Mouse (Mus musculus) heart, embryonic 10.5 days (tissue): ENCODE measurements at regions not wholly inside any gene's neighbourhood (a gene's known extent, or its start where the extent isn't known, plus 50 kb on each side); places are given as distances from the start of the nearest gene placed in this dataset.
"Not testable (repeated sequence)": the region's sequence is repeated elsewhere in the genome, so short reads cannot be mapped to it uniquely, and the experiment has no call there.

ENCODE experiments used
- DNase-seq: peaks from one replicate; pipeline ENCODE4 v3.0.0-alpha.2; 2017; ENCODE audit warnings: low spot score
- H3K27ac ChIP-seq: fragments of 300-500 bp; sonication (generic); 2 replicates; pipeline ENCODE4 v1.5.1; 2016; ENCODE audit warnings: mild to moderate bottlenecking
- H3K27me3 ChIP-seq: fragments of 300-500 bp; sonication (generic); 2 replicates; pipeline ENCODE4 v1.6.1; 2016; ENCODE audit warnings: mild to moderate bottlenecking; ENCODE audit not compliant: poor library complexity, insufficient read depth, severe bottlenecking
- H3K36me3 ChIP-seq: fragments of 300-500 bp; sonication (generic); 2 replicates; pipeline ENCODE4 v1.6.1; 2016; ENCODE audit warnings: mild to moderate bottlenecking, moderate library complexity
- H3K4me1 ChIP-seq: fragments of 300-500 bp; sonication (generic); 2 replicates; pipeline ENCODE4 v1.6.1; 2016; ENCODE audit warnings: mild to moderate bottlenecking
- H3K4me3 ChIP-seq: fragments of 300-500 bp; sonication (generic); 2 replicates; pipeline ENCODE4 v1.5.1; 2016; ENCODE audit warnings: mild to moderate bottlenecking, moderate library complexity
- H3K9me3 ChIP-seq: fragments of 300-500 bp; sonication (generic); 2 replicates; pipeline ENCODE4 v1.6.1; 2016; ENCODE audit warnings: mild to moderate bottlenecking, moderate library complexity
- WGBS: fragments of 180-500 bp; shearing (Covaris S2); methylation state at CpG from one replicate; pipeline ENCODE4 v1.1.7; 2016; 5-methylcytosine and 5-hydroxymethylcytosine counted together

GRCm38 (mm10) chr12:46371747-46372146 is 447.0 kb downstream of the Nova1 start:
- Histone ChIP-seq H3K27ac (no peak overlapping the region), H3K9me3 (no peaks in the 10 kb centered on the region), H3K4me1 (no peaks in the 10 kb centered on the region), H3K36me3 (no peaks in the 10 kb centered on the region), H3K27me3 (no peaks in the 10 kb centered on the region), H3K4me3 (no peak overlapping the region)
- 62% methylated on average over 3 of the region's 3 CpGs for WGBS
- no peak for DNase-seq

GRCm38 (mm10) chr12:46333376-46333775 is 485.4 kb downstream of the Nova1 start:
- Histone ChIP-seq H3K36me3 (no peaks in the 10 kb centered on the region), H3K9me3 (no peaks in the 10 kb centered on the region), H3K4me1 (no peaks in the 10 kb centered on the region), H3K4me3 (no peak overlapping the region), H3K27ac (no peak overlapping the region), H3K27me3 (no peaks in the 10 kb centered on the region)
- 81% methylated on average over 1 of the region's 1 CpGs for WGBS
- DNase-seq: no peak

GRCm38 (mm10) chr12:46327865-46328264 is 490.9 kb downstream of the Nova1 start:
- no peaks in the 10 kb centered on the region for H3K36me3 ChIP-seq
- no peaks in the 10 kb centered on the region for H3K9me3 ChIP-seq
- H3K4me3 ChIP-seq: no peak overlapping the region
- no peaks in the 10 kb centered on the region for H3K4me1 ChIP-seq
- no peak for DNase-seq
- no peak overlapping the region for H3K27ac ChIP-seq
- H3K27me3 ChIP-seq: no peaks in the 10 kb centered on the region
- WGBS: 71% methylated on average over 1 of the region's 1 CpGs

- Histone ChIP-seq H3K27me3 (no peaks in the 10 kb centered on the region), H3K36me3 (no peaks in the 10 kb centered on the region), H3K27ac (no peak overlapping the region), H3K4me1 (no peaks in the 10 kb centered on the region), H3K9me3 (no peaks in the 10 kb centered on the region), H3K4me3 (no peak overlapping the region)
- DNase-seq: no peak
- 75% methylated on average over 3 of the region's 3 CpGs for WGBS
These were observed 495.5 kb downstream of the Nova1 start for GRCm38 (mm10) chr12:46323276-46323675.

- 74% methylated on average over 5 of the region's 5 CpGs for WGBS
- Histone ChIP-seq H3K4me1 (no peaks in the 10 kb centered on the region), H3K27ac (no peak overlapping the region), H3K36me3 (no peaks in the 10 kb centered on the region), H3K9me3 (no peaks in the 10 kb centered on the region), H3K27me3 (no peaks in the 10 kb centered on the region), H3K4me3 (no peak overlapping the region)
- DNase-seq: no peak
These were observed 515.5 kb downstream of the Nova1 start for GRCm38 (mm10) chr12:46303136-46303797.

- Histone ChIP-seq H3K9me3 (no peaks in the 10 kb centered on the region), H3K27me3 (no peaks in the 10 kb centered on the region), H3K4me3 (no peak overlapping the region), H3K4me1 (no peaks in the 10 kb centered on the region), H3K36me3 (no peaks in the 10 kb centered on the region), H3K27ac (no peak overlapping the region)
- DNase-seq: no peak
- 76% methylated on average over 5 of the region's 5 CpGs for WGBS
These were observed 519.8 kb downstream of the Nova1 start for GRCm38 (mm10) chr12:46298926-46299325.

- Histone ChIP-seq H3K4me3 (no peak overlapping the region), H3K27me3 (no peaks in the 10 kb centered on the region), H3K36me3 (no peaks in the 10 kb centered on the region), H3K9me3 (no peaks in the 10 kb centered on the region), H3K4me1 (no peaks in the 10 kb centered on the region), H3K27ac (no peak overlapping the region)
- DNase-seq: no peak
- WGBS: 71% methylated on average over 3 of the region's 3 CpGs
These were observed 534.2 kb downstream of the Nova1 start for GRCm38 (mm10) chr12:46284519-46284918.

GRCm38 (mm10) chr12:46248402-46249018 is 570.2 kb downstream of the Nova1 start:
- no peaks in the 10 kb centered on the region for H3K4me1 ChIP-seq
- no peak for DNase-seq
- no peaks in the 10 kb centered on the region for H3K9me3 ChIP-seq
- no peak overlapping the region for H3K27ac ChIP-seq
- H3K27me3 ChIP-seq: no peaks in the 10 kb centered on the region
- H3K36me3 ChIP-seq: no peaks in the 10 kb centered on the region
- no peak overlapping the region for H3K4me3 ChIP-seq
- WGBS: 73% methylated on average over 1 of the region's 1 CpGs

GRCm38 (mm10) chr12:46244925-46245324 is 573.8 kb downstream of the Nova1 start:
- WGBS: 83% methylated on average over 3 of the region's 3 CpGs
- Histone ChIP-seq H3K9me3 (no peaks in the 10 kb centered on the region), H3K4me1 (no peaks in the 10 kb centered on the region), H3K27me3 (no peaks in the 10 kb centered on the region), H3K36me3 (no peaks in the 10 kb centered on the region), H3K27ac (no peak overlapping the region), H3K4me3 (no peak overlapping the region)
- no peak for DNase-seq

- Histone ChIP-seq H3K4me1 (no peaks in the 10 kb centered on the region), H3K4me3 (no peak overlapping the region), H3K27ac (no peak overlapping the region), H3K27me3 (no peaks in the 10 kb centered on the region), H3K9me3 (no peaks in the 10 kb centered on the region), H3K36me3 (no peaks in the 10 kb centered on the region)
- DNase-seq: no peak
- WGBS: 83% methylated on average over 4 of the region's 4 CpGs
These were observed 586.4 kb downstream of the Nova1 start for GRCm38 (mm10) chr12:46232359-46232758.

- H3K4me1 ChIP-seq, H3K27ac ChIP-seq, H3K4me3 ChIP-seq, H3K9me3 ChIP-seq, H3K36me3 ChIP-seq, H3K27me3 ChIP-seq, DNase-seq: not testable (repeated sequence)
- WGBS: 53% methylated on average over 1 of the region's 1 CpGs
These were observed 603.4 kb downstream of the Nova1 start for GRCm38 (mm10) chr12:46215328-46215727.

- no peaks in the 10 kb centered on the region for H3K27me3 ChIP-seq
- H3K4me1 ChIP-seq: no peaks in the 10 kb centered on the region
- no peak overlapping the region for H3K27ac ChIP-seq
- no peak overlapping the region for H3K4me3 ChIP-seq
- no peak for DNase-seq
- no peaks in the 10 kb centered on the region for H3K36me3 ChIP-seq
- no peaks in the 10 kb centered on the region for H3K9me3 ChIP-seq
These were observed 619.7 kb downstream of the Nova1 start for GRCm38 (mm10) chr12:46199076-46199475.

- WGBS: 69% methylated on average over 2 of the region's 2 CpGs
- no peaks in the 10 kb centered on the region for H3K9me3 ChIP-seq
- no peak overlapping the region for H3K27ac ChIP-seq
- no peak for DNase-seq
- H3K4me1 ChIP-seq: no peaks in the 10 kb centered on the region
- H3K27me3 ChIP-seq: no peaks in the 10 kb centered on the region
- H3K36me3 ChIP-seq: no peaks in the 10 kb centered on the region
- H3K4me3 ChIP-seq: no peak overlapping the region
These were observed 621.1 kb downstream of the Nova1 start for GRCm38 (mm10) chr12:46197482-46198101.
